Mouse (Mus musculus): Measurements from ENCODE around the gene Zkscan14.

DNA sequence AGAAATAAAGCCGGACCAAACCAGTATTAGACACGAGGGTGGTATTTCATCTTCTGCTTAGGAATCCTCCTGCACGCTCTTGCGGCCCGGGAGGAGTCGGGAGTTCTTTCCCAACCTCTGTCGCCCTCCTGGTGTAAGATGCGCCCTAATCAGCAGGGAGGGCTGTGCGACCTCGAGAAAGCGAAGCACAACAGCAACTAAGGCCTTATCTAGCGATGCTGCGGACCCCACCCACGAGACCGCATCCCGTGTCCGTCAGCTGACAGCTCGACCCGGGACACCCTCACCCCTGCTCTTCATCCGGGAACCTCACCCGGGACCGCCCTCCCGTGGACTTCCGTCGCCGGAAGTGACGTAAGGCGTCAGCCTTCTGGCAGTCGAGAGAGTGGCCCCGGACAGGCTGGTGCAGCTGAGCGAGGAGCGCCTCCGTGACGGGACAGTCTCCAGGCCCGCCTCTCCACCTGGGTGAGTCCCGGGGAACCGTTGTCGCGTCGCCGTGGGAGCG lies 29.8 kb upstream of the Zkscan14 start, which contains the start of gene Zfp655:
- TF ChIP-seq ZC3H11A (IDR thresholded peaks at IDR 0.05; ENCODE audit: borderline replicate concordance, low read depth, low read length) (no peak), HCFC1 (IDR thresholded peaks at IDR 0.05; ENCODE audit: borderline replicate concordance, insufficient read depth, low read length) (peak; percentile 57; the same call in 1 of the 2 replicates), ZNF384 (IDR thresholded peaks at IDR 0.05; ENCODE audit: low read depth, low read length) (no peak), CHD2 (IDR thresholded peaks at IDR 0.05; ENCODE audit: low read depth, low read length) (no peak), MAFK (IDR thresholded peaks at IDR 0.05; ENCODE audit: insufficient read depth, low read depth, low read length) (no peak)

All from ES-E14 (cell line).